Mouse (Mus musculus): ENCODE results near the gene Pla2g6. TPM values are rescaled to one million over a fixed set of nuclear protein-coding genes. Genes with fewer than 3 reads are reported as not detected.
A peak's percentile ranks its signal among the peaks of the same experiment; 100 is the strongest.

Pla2g6 gene
- polyA plus RNA-seq, 1 experiment from 2014 or later: 35.4 TPM

DNA sequence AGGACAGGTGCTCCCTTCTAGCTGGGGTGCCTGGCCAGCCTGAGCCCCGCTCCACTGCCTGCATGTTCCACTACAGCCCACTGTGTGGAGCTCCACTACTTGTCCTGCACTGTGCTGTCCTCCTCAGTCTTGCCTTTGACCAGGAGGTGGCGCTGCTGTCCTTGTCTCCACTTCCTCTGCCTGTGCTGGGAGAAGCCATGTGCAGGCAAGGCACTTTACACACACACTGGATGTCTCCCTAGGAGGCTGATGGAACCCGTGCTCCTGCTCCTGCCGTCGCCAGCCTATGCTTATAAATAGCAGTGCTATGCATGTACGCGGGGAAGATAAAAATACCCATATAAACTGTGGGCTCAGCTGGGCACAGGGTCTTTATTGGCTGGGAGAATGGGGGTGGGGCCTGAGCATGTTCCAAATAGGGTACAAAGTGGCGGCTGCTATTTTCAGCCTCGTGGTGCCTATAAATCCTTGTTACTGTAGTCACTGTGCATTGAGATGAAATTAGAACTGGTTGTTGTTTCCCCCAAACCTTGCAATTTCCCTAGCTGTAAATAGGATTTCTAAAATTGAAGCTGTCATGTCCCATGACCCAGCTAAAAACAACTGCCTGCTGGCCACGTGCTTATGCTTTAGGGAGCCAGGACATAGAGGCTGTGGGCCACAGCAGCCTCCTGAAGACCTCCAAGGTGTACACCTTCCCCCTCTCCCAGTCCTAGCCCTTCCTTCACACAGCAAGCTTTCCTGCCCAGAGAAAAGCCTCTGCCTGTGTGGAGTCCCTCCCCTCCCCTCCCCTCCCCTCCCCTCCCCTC is 84.8 kb downstream of the Pla2g6 start:
- WGBS: 24% methylated on average over 10 of the region's 10 CpGs
- Histone ChIP-seq H3K4me2 (replicated peaks) (no peak overlapping the region), H3K27me3 (no peaks in the 10 kb centered on the region), H3K27ac (replicated peaks) (no peak overlapping the region), H3K4me1 (peaks cover 4% of the 10 kb centered on the region; the same call in 1 of the 2 replicates), H3K36me3 (peaks cover 65% of the 10 kb centered on the region), H3K4me3 (no peak overlapping the region), H3K9ac (replicated peaks) (no peak overlapping the region), H3K9me3 (no peaks in the 10 kb centered on the region)
- peak; percentile 97 for ATAC-seq (ENCODE audit: low FRiP score, low read depth)

- Histone ChIP-seq H3K4me3 (no peak overlapping the region), H3K4me1 (peaks cover 4% of the 10 kb centered on the region; the same call in 1 of the 2 replicates), H3K9me3 (no peaks in the 10 kb centered on the region), H3K27me3 (no peaks in the 10 kb centered on the region), H3K36me3 (peaks cover 65% of the 10 kb centered on the region), H3K4me2 (replicated peaks) (no peak overlapping the region), H3K27ac (replicated peaks) (no peak overlapping the region), H3K9ac (replicated peaks) (no peak overlapping the region)
- peak; percentile 48 for ATAC-seq (ENCODE audit: low FRiP score, low read depth)
- 76% methylated on average over 13 of the region's 13 CpGs for WGBS
Observed at GRCm38 (mm10) chr15:79242574-79243233, 85.5 kb downstream of the Pla2g6 start.

DNA sequence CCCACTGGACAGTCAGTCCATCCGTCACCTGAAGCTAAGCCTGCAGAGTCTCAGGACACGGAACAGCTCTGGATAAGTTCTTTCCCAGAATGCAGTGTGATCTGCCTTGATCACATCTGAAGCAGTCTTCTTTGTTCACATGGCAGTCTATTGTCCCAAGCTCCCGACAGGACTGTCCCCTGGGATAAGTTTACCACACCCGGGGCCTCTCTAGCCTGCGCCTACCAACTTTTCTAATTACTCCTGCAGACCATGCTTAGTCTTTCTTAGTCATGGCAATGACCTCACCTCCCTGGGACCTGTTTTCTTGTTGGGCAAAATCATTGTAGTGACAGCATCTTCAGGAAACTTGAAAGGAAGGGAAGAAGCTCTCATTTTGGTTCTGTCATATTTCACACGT is 90.2 kb downstream of the Pla2g6 start:
- Histone ChIP-seq H3K9ac (replicated peaks) (no peak overlapping the region), H3K27me3 (no peaks in the 10 kb centered on the region), H3K9me3 (no peaks in the 10 kb centered on the region), H3K4me1 (no peaks in the 10 kb centered on the region), H3K4me2 (replicated peaks) (no peak overlapping the region), H3K4me3 (no peak overlapping the region), H3K27ac (replicated peaks) (no peak overlapping the region), H3K36me3 (peaks cover 76% of the 10 kb centered on the region)
- 72% methylated on average over 6 of the region's 6 CpGs for WGBS
- no peak for ATAC-seq (ENCODE audit: low FRiP score, low read depth)

MicroRNA genes within 50 kb of the gene (microRNA counts, 519-probe panel; counts per million panel counts)
- not detected for microRNA mmu-miR-1943

Small RNA genes lying within 50 kb of the gene (microRNA-seq; reads per million reads assigned to microRNA genes)
- 3.9 reads per million, percentile 15 among the genes with 10 or more reads in this experiment for gene Mir1943

Other genes with a start within 250 kb of the Pla2g6 start
- 11.4 and 11.5 TPM in 2 replicates for gene Micall1, start 219.5 kb downstream of the Pla2g6 start, polyA plus RNA-seq (2016; fragmentation: Nextera tagmentation; extraction: Ambion mirVana)
- 314 and 327 TPM in 2 replicates for gene Polr2f, start 187.4 kb downstream of the Pla2g6 start, polyA plus RNA-seq (2016; fragmentation: Nextera tagmentation; extraction: Ambion mirVana)
- 9.7 and 11.9 TPM in 2 replicates for gene 1700088E04Rik, start 187.1 kb downstream of the Pla2g6 start, polyA plus RNA-seq (2016; fragmentation: Nextera tagmentation; extraction: Ambion mirVana)
- 0.48 and 1.2 TPM in 2 replicates for gene Sox10, start 163.2 kb downstream of the Pla2g6 start, polyA plus RNA-seq (2016; fragmentation: Nextera tagmentation; extraction: Ambion mirVana)
- gene Pick1, start 99.2 kb downstream of the Pla2g6 start, polyA plus RNA-seq (2016; fragmentation: Nextera tagmentation; extraction: Ambion mirVana): 60.5 and 67.8 TPM in 2 replicates
- gene Gm49486, start 99.0 kb downstream of the Pla2g6 start, polyA plus RNA-seq (2016; fragmentation: Nextera tagmentation; extraction: Ambion mirVana): 0.72 and 0.80 TPM in 2 replicates
- gene Slc16a8, start 73.6 kb downstream of the Pla2g6 start, polyA plus RNA-seq (2016; fragmentation: Nextera tagmentation; extraction: Ambion mirVana): 0.24 and 0.50 TPM in 2 replicates
- gene Baiap2l2, start 42.9 kb downstream of the Pla2g6 start, polyA plus RNA-seq (2016; fragmentation: Nextera tagmentation; extraction: Ambion mirVana): 0.72 and 2.4 TPM in 2 replicates
- gene Maff, start 18.2 kb upstream of the Pla2g6 start, polyA plus RNA-seq (2016; fragmentation: Nextera tagmentation; extraction: Ambion mirVana): 0.97 and 1.2 TPM in 2 replicates
- 47.1 and 47.9 TPM in 2 replicates for gene Tmem184b, start 75.2 kb upstream of the Pla2g6 start, polyA plus RNA-seq (2016; fragmentation: Nextera tagmentation; extraction: Ambion mirVana)
- 267 and 291 TPM in 2 replicates for gene Csnk1e, start 127.2 kb upstream of the Pla2g6 start, polyA plus RNA-seq (2016; fragmentation: Nextera tagmentation; extraction: Ambion mirVana)
- gene Kcnj4, start 176.9 kb upstream of the Pla2g6 start, polyA plus RNA-seq (2016; fragmentation: Nextera tagmentation; extraction: Ambion mirVana): not detected in 2 replicates
- gene Kdelr3, start 188.0 kb upstream of the Pla2g6 start, polyA plus RNA-seq (2016; fragmentation: Nextera tagmentation; extraction: Ambion mirVana): 18.2 and 26.6 TPM in 2 replicates
- 73.6 and 74.9 TPM in 2 replicates for gene Ddx17, start 218.4 kb upstream of the Pla2g6 start, polyA plus RNA-seq (2016; fragmentation: Nextera tagmentation; extraction: Ambion mirVana)